Mouse (Mus musculus): ENCODE results near the gene Fam81b. TPM values are rescaled to one million over a fixed set of nuclear protein-coding genes. Genes with fewer than 3 reads are reported as not detected.
"Not testable (repeated sequence)": the region's sequence is repeated elsewhere in the genome, so short reads cannot be mapped to it uniquely, and the experiment has no call there.

The Fam81b gene
- polyA plus RNA-seq (2011; ENCODE audit: insufficient read depth, insufficient read length, low read depth, missing spikeins), result not detected in 2 replicates

DNA sequence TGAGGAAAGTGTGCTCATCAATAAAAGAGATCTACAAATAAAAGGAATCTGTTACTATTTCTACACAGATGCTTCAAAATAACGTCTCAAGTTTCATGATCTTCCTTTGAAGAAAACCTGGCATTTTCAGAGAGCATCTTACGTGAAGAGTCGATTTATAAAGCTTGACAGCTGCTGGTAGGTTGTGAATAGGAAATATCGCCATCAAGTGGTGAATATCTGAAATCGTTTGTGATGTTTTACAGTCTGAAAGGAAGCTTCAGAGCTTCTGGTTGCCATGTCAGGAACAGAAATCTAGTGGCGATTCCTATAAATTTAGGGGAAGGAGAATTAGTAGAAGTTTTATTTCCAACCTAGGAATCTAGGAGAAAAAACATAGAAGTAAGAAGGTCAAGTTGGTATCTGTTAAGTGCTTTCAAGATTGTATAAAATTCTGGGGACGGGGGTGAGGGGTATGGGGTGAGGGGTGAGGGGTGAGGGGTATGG, at the start of gene Fam81b:
TSS of gene Fam81b (minus strand) at position 436 of the 486 bp plus-strand sequence.
- Histone ChIP-seq H3K9ac (ENCODE audit: low read depth, poor library complexity, severe bottlenecking) (no peak within 1 kb of the TSS), H3K27ac (ENCODE audit: insufficient read depth, low read length) (no peak within 1 kb of the TSS), H3K4me1 (ENCODE audit: control insufficient read depth, insufficient read depth, low read length) (no peaks in the 10 kb centered on the region), H3K4me3 (ENCODE audit: low read depth, low read length) (no peak within 1 kb of the TSS), H3K36me3 (ENCODE audit: control insufficient read depth, insufficient read depth, low read length, poor library complexity, severe bottlenecking) (no peaks in the 10 kb centered on the region), H3K27me3 (ENCODE audit: control insufficient read depth, insufficient read depth, low read length, poor library complexity, severe bottlenecking) (no peaks in the 10 kb centered on the region), H3K9me3 (replicated peaks; ENCODE audit: control insufficient read depth, insufficient read depth, low read length, poor library complexity, severe bottlenecking) (no peaks in the 10 kb centered on the region)
- TF ChIP-seq EP300 (IDR thresholded peaks at IDR 0.05; ENCODE audit: insufficient read depth, low read depth, low read length) (no peak), POLR2A (IDR thresholded peaks at IDR 0.05; ENCODE audit: insufficient read depth, low read length) (no peak), CTCF (IDR thresholded peaks at IDR 0.05; ENCODE audit: low read depth, low read length) (no peak)

DNA sequence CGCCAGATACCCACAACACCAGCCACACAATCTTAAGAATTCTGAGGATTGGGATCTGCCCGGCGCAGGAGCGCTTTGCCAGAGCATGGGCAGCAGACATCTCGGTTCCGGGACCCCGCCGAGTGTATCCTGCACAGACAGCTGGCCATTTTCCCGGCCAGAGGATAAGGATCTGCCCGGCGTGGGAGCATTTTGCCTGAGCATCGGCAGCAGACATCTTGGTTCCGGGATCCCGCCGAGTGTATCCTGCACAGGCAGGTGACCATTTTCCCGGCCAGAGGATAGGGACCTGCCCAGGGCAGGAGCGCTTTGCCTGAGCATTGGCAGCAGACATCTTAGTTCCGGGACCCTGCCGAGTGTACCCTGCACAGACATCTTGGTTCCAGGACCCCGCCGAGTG, 41.1 kb upstream of the Fam81b start:
- H3K27ac ChIP-seq (ENCODE audit: insufficient read depth, low read length); H3K36me3 ChIP-seq (ENCODE audit: control insufficient read depth, insufficient read depth, low read length, poor library complexity, severe bottlenecking); H3K27me3 ChIP-seq (ENCODE audit: control insufficient read depth, insufficient read depth, low read length, poor library complexity, severe bottlenecking); H3K4me1 ChIP-seq (ENCODE audit: control insufficient read depth, insufficient read depth, low read length); H3K9me3 ChIP-seq (replicated peaks; ENCODE audit: control insufficient read depth, insufficient read depth, low read length, poor library complexity, severe bottlenecking): not testable (repeated sequence)
- Histone ChIP-seq H3K9ac (ENCODE audit: low read depth, poor library complexity, severe bottlenecking) (peak overlapping the region; percentile 82), H3K4me3 (ENCODE audit: low read depth, low read length) (peak overlapping the region; percentile 80)

DNA sequence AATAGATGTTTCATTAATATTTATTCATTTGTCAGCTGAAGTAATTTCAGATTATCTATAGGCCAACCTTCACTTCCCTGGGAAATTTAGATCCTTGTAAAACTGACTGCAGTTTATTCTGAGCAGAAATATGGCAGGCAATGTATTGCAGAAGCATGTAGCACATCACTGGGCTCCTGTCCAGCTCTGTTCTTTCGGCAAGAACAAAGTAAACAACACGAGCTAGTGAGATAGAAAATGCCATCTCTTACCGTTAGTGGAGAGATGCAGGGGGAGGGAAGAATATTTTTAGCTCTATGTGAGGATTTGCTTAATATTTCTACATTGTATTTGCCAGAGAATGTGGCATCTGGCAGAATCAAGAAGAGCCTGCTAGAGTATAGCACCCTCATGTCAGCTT, 13.8 kb upstream of the Fam81b start:
- Histone ChIP-seq H3K4me1 (ENCODE audit: control insufficient read depth, insufficient read depth, low read length) (no peaks in the 10 kb centered on the region), H3K9ac (ENCODE audit: low read depth, poor library complexity, severe bottlenecking) (no peak overlapping the region), H3K36me3 (ENCODE audit: control insufficient read depth, insufficient read depth, low read length, poor library complexity, severe bottlenecking) (no peaks in the 10 kb centered on the region), H3K4me3 (ENCODE audit: low read depth, low read length) (no peak overlapping the region), H3K27ac (ENCODE audit: insufficient read depth, low read length) (no peak overlapping the region), H3K9me3 (replicated peaks; ENCODE audit: control insufficient read depth, insufficient read depth, low read length, poor library complexity, severe bottlenecking) (no peaks in the 10 kb centered on the region), H3K27me3 (ENCODE audit: control insufficient read depth, insufficient read depth, low read length, poor library complexity, severe bottlenecking) (no peaks in the 10 kb centered on the region)
- TF ChIP-seq POLR2A (IDR thresholded peaks at IDR 0.05; ENCODE audit: insufficient read depth, low read length), result no peak
- TF ChIP-seq EP300 (IDR thresholded peaks at IDR 0.05; ENCODE audit: insufficient read depth, low read depth, low read length), result no peak
- no peak for TF ChIP-seq CTCF (IDR thresholded peaks at IDR 0.05; ENCODE audit: low read depth, low read length)

- H3K36me3 ChIP-seq (ENCODE audit: control insufficient read depth, insufficient read depth, low read length, poor library complexity, severe bottlenecking), result no peaks in the 10 kb centered on the region
- no peak for TF ChIP-seq EP300 (IDR thresholded peaks at IDR 0.05; ENCODE audit: insufficient read depth, low read depth, low read length)
- TF ChIP-seq CTCF (IDR thresholded peaks at IDR 0.05; ENCODE audit: low read depth, low read length), result no peak
- TF ChIP-seq POLR2A (IDR thresholded peaks at IDR 0.05; ENCODE audit: insufficient read depth, low read length), result no peak
- H3K27me3 ChIP-seq (ENCODE audit: control insufficient read depth, insufficient read depth, low read length, poor library complexity, severe bottlenecking), result no peaks in the 10 kb centered on the region
- no peaks in the 10 kb centered on the region for H3K4me1 ChIP-seq (ENCODE audit: control insufficient read depth, insufficient read depth, low read length)
- H3K9ac ChIP-seq (ENCODE audit: low read depth, poor library complexity, severe bottlenecking), result no peak overlapping the region
- H3K4me3 ChIP-seq (ENCODE audit: low read depth, low read length), result no peak overlapping the region
- H3K9me3 ChIP-seq (replicated peaks; ENCODE audit: control insufficient read depth, insufficient read depth, low read length, poor library complexity, severe bottlenecking), result no peaks in the 10 kb centered on the region
- no peak overlapping the region for H3K27ac ChIP-seq (ENCODE audit: insufficient read depth, low read length)
These were observed 6.7 kb upstream of the Fam81b start for GRCm38 (mm10) chr13:76311580-76311979.

- no peaks in the 10 kb centered on the region for H3K4me1 ChIP-seq (ENCODE audit: control insufficient read depth, insufficient read depth, low read length)
- H3K27me3 ChIP-seq (ENCODE audit: control insufficient read depth, insufficient read depth, low read length, poor library complexity, severe bottlenecking), result no peaks in the 10 kb centered on the region
- H3K36me3 ChIP-seq (ENCODE audit: control insufficient read depth, insufficient read depth, low read length, poor library complexity, severe bottlenecking), result no peaks in the 10 kb centered on the region
- no peak overlapping the region for H3K27ac ChIP-seq (ENCODE audit: insufficient read depth, low read length)
- no peaks in the 10 kb centered on the region for H3K9me3 ChIP-seq (replicated peaks; ENCODE audit: control insufficient read depth, insufficient read depth, low read length, poor library complexity, severe bottlenecking)
- H3K4me3 ChIP-seq (ENCODE audit: low read depth, low read length), result no peak overlapping the region
- no peak for TF ChIP-seq POLR2A (IDR thresholded peaks at IDR 0.05; ENCODE audit: insufficient read depth, low read length)
- H3K9ac ChIP-seq (ENCODE audit: low read depth, poor library complexity, severe bottlenecking), result no peak overlapping the region
These were observed 3.9 kb upstream of the Fam81b start for GRCm38 (mm10) chr13:76308811-76309210.

DNA sequence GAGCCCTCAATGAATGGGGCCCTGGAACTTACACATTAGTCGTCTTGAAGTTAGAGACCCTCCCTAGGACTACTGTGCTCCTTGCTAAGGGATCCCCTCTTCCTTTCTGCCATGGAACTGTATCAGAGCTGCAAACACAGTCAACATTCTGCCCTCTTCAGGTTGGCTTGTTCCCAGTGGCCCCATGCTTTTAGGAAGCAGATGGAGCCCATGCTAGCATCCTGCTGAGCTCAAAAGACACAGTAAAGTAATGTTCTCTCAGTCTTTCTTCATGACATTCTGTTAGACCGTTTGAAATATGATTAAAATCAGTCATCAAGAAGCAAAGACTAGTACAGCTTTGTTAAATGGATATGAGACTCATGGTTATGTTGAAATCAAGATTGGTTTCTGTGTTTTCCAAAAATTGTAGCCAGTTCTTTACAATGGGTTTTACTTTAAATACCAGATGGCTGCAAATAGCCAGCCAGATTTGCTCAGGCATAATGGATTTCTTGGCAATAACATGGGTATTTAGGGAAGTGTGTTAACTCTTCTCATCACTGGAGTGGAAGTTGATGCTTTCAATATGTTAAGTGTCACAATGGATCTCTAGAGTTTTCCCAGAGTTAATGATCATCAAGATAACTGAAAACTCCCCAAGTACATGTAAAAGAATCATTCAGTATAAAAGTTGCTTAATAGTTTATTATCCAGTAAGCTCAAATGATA, 938 bp upstream of the Fam81b start:
- Histone ChIP-seq H3K27me3 (ENCODE audit: control insufficient read depth, insufficient read depth, low read length, poor library complexity, severe bottlenecking) (no peaks in the 10 kb centered on the region), H3K4me1 (ENCODE audit: control insufficient read depth, insufficient read depth, low read length) (no peaks in the 10 kb centered on the region), H3K27ac (ENCODE audit: insufficient read depth, low read length) (no peak overlapping the region), H3K9ac (ENCODE audit: low read depth, poor library complexity, severe bottlenecking) (no peak overlapping the region), H3K36me3 (ENCODE audit: control insufficient read depth, insufficient read depth, low read length, poor library complexity, severe bottlenecking) (no peaks in the 10 kb centered on the region), H3K4me3 (ENCODE audit: low read depth, low read length) (no peak overlapping the region), H3K9me3 (replicated peaks; ENCODE audit: control insufficient read depth, insufficient read depth, low read length, poor library complexity, severe bottlenecking) (no peaks in the 10 kb centered on the region)
- TF ChIP-seq EP300 (IDR thresholded peaks at IDR 0.05; ENCODE audit: insufficient read depth, low read depth, low read length), result no peak
- no peak for TF ChIP-seq CTCF (IDR thresholded peaks at IDR 0.05; ENCODE audit: low read depth, low read length)
- TF ChIP-seq POLR2A (IDR thresholded peaks at IDR 0.05; ENCODE audit: insufficient read depth, low read length), result no peak

Measured in ES-Bruce4 (cell line).